Mouse (Mus musculus) Muller cell, postnatal 12 days (primary cell): ENCODE data around the gene Rcbtb2.
"Not testable (repeated sequence)": the region's sequence is repeated elsewhere in the genome, so short reads cannot be mapped to it uniquely, and the experiment has no call there.

ENCODE experiments used
- DNase-seq: peaks from one replicate; pipeline ENCODE4 v3.0.0-alpha.2; 2015; ENCODE audit errors: inconsistent ontology term

Gene Rcbtb2

GRCm38 (mm10) chr14:73122923-73123278, at the start of gene Rcbtb2:
TSS of gene Rcbtb2 (plus strand) at chr14:73123037.
- DNase-seq = no peak

- no peak for DNase-seq
These were observed 39.3 kb upstream of the Rcbtb2 start for GRCm38 (mm10) chr14:73083563-73083962.

- no peak for DNase-seq
These were observed 36.4 kb upstream of the Rcbtb2 start for GRCm38 (mm10) chr14:73086425-73086824.

GRCm38 (mm10) chr14:73087247-73087646, 35.6 kb upstream of the Rcbtb2 start:
- no peak for DNase-seq

- no peak for DNase-seq
These were observed 35.1 kb upstream of the Rcbtb2 start for GRCm38 (mm10) chr14:73087746-73088145.

GRCm38 (mm10) chr14:73088224-73088623, 34.6 kb upstream of the Rcbtb2 start:
- DNase-seq = no peak

- DNase-seq = no peak
These were observed 30.0 kb upstream of the Rcbtb2 start for GRCm38 (mm10) chr14:73092871-73093270.

- DNase-seq = no peak
These were observed 27.9 kb upstream of the Rcbtb2 start for GRCm38 (mm10) chr14:73094802-73095550.

- peak; percentile 52 for DNase-seq
These were observed 24.0 kb upstream of the Rcbtb2 start for GRCm38 (mm10) chr14:73098677-73099387.

GRCm38 (mm10) chr14:73102270-73102865, 20.5 kb upstream of the Rcbtb2 start:
- DNase-seq = no peak

GRCm38 (mm10) chr14:73102986-73103385, 19.9 kb upstream of the Rcbtb2 start:
- not testable (repeated sequence) for DNase-seq

GRCm38 (mm10) chr14:73104913-73105312, 17.9 kb upstream of the Rcbtb2 start:
- DNase-seq = no peak

- DNase-seq = peak; percentile 51
These were observed 17.2 kb upstream of the Rcbtb2 start for GRCm38 (mm10) chr14:73105407-73106185.

GRCm38 (mm10) chr14:73106234-73106711, 16.6 kb upstream of the Rcbtb2 start:
- DNase-seq = peak; percentile 39

- DNase-seq = no peak
These were observed 15.9 kb upstream of the Rcbtb2 start for GRCm38 (mm10) chr14:73106957-73107356.

- DNase-seq = no peak
These were observed 15.5 kb upstream of the Rcbtb2 start for GRCm38 (mm10) chr14:73107371-73107770.

- DNase-seq = no peak
These were observed 14.9 kb upstream of the Rcbtb2 start for GRCm38 (mm10) chr14:73107952-73108351.

GRCm38 (mm10) chr14:73110682-73111081, 12.2 kb upstream of the Rcbtb2 start:
- no peak for DNase-seq

- no peak for DNase-seq
These were observed 11.7 kb upstream of the Rcbtb2 start for GRCm38 (mm10) chr14:73111091-73111490.

GRCm38 (mm10) chr14:73112186-73112840, 10.5 kb upstream of the Rcbtb2 start:
- DNase-seq = no peak

- not testable (repeated sequence) for DNase-seq
These were observed 7.9 kb upstream of the Rcbtb2 start for GRCm38 (mm10) chr14:73114952-73115351.
